ENCODE assay signal across 8 mouse cellular contexts in the genomic region with DNA sequence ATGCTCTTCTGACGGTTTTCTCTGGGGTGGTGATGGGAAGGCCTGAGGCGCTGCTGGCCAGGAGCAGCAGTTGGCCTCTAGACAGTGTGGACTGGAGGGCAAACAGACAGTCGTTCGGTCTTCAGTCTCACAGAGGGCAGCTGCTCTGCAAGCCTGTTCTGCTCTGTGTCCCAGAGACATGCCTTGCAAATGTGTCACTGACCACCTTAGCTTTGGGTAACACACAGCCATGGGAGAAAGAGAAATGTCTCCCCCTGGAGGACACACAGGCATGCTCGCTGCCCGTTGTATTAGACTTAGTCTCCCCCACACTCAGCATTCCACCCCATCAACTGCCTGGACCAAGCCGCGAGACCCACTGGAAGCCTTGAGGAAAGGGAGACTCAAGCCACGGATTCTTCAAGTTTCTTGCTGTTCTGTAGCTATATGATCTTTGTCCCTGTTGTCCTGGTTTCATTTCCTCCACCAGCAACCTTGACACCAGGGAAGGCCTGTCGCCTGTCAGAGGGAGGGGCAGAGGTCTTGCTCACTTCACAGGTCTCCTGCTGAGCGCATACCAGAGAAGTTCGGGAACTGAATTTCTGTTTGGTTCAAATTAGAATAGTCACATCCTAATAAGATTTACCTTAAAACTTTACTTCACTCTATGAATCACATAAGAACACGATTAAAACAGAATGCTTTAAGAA.
A peak's percentile ranks its signal among the peaks of the same experiment; 100 is the strongest.
DNase-seq lines count a peak whose midpoint lies in the region; ATAC-seq and TF ChIP-seq lines count a peak whose summit lies in the region.

No protein-coding gene starts in this region.

- no peak for TF ChIP-seq EP300 in liver, postnatal 0 days (IDR thresholded peaks at IDR 0.05; ENCODE audit: low read depth)

- H3K27me3 ChIP-seq in E14TG2a.4 (ENCODE audit: insufficient read depth, low read length) = no peaks in the 10 kb centered on the region
- H3K27me3 ChIP-seq in forebrain, embryonic 11.5 days (ENCODE audit: control insufficient read depth, insufficient read depth, low read length) = no peaks in the 10 kb centered on the region; the same call in 1 of the 2 replicates
- H3K27me3 ChIP-seq in liver, postnatal 0 days (ENCODE audit: insufficient read depth, low read length) = peaks cover 4% of the 10 kb centered on the region; the same call in 1 of the 2 replicates
- no peaks in the 10 kb centered on the region for H3K27me3 ChIP-seq in thymus, adult 2 months (ENCODE audit: control insufficient read depth, insufficient read depth, low read length)

- peak; percentile 64 for DNase-seq in c-Kit-positive CD71-negative TER-119-negative erythroid progenitor cells, embryonic 14.5 days (ENCODE audit: low read depth)
- DNase-seq in forebrain, embryonic 11.5 days (ENCODE audit: low spot score) = peak; percentile 82
- DNase-seq in heart, postnatal 10 days = peak; percentile 77 to 84
- DNase-seq in kidney, postnatal 4 days = peak; percentile 81 to 89
- DNase-seq in liver, postnatal 0 days = peak; percentile 59
- DNase-seq in ovary, adult 18-20 months (ENCODE audit: low spot score) = peak; percentile 60
- peak; percentile 81 for DNase-seq in thymus, adult 2 months

- H3K4me2 ChIP-seq in forebrain, embryonic 11.5 days (ENCODE audit: low read depth, low read length, severe bottlenecking) = no peak overlapping the region
- no peak overlapping the region for H3K4me2 ChIP-seq in liver, postnatal 0 days (ENCODE audit: low read depth, low read length)

- intact Hi-C loops in heart, postnatal 10 days (cut with DNase I) = loop anchor here (1.0 to 10.0 kb wide), 5 partner anchors 159 to 728 kb away; a partner anchor contains a TSS

- no peaks in the 10 kb centered on the region for H3K36me3 ChIP-seq in E14TG2a.4 (ENCODE audit: insufficient read depth, low read length)
- H3K36me3 ChIP-seq in forebrain, embryonic 11.5 days (ENCODE audit: control insufficient read depth, insufficient read depth, low read length) = no peaks in the 10 kb centered on the region
- H3K36me3 ChIP-seq in liver, postnatal 0 days (replicated peaks; ENCODE audit: insufficient read depth, low read length) = no peaks in the 10 kb centered on the region
- no peaks in the 10 kb centered on the region for H3K36me3 ChIP-seq in thymus, adult 2 months (ENCODE audit: control insufficient read depth, insufficient read depth, low read length)

- no peak overlapping the region for H3K4me3 ChIP-seq in E14TG2a.4 (replicated peaks; ENCODE audit: low read length)
- H3K4me3 ChIP-seq in forebrain, embryonic 11.5 days (ENCODE audit: low read depth, low read length) = no peak overlapping the region
- no peak overlapping the region for H3K4me3 ChIP-seq in liver, postnatal 0 days (ENCODE audit: low read depth, low read length)
- no peak overlapping the region for H3K4me3 ChIP-seq in thymus, adult 2 months (ENCODE audit: control insufficient read depth, insufficient read depth, low read length)

- peak; percentile 76 for ATAC-seq in forebrain, embryonic 11.5 days (replicated peaks; ENCODE audit: low FRiP score)
- no peak for ATAC-seq in liver, postnatal 0 days

- peak; percentile 77 for TF ChIP-seq CTCF in E14TG2a.4 (conservative IDR thresholded peaks at IDR 0.05; ENCODE audit: low read length)
- peak; percentile 86 for TF ChIP-seq CTCF in liver, postnatal 0 days (IDR thresholded peaks at IDR 0.05; ENCODE audit: low read depth)
- peak; percentile 80; the same call in 1 of the 2 replicates for TF ChIP-seq CTCF in thymus, adult 2 months (IDR thresholded peaks at IDR 0.05; ENCODE audit: borderline replicate concordance, control insufficient read depth, extremely low read depth, insufficient read depth, low read length, poor library complexity)

- 28% methylated on average over 13 of the region's 13 CpGs for WGBS in forebrain, embryonic 11.5 days
- WGBS in liver, postnatal 0 days (ENCODE audit: insufficient replicate concordance) = 19% methylated on average over 13 of the region's 13 CpGs
- WGBS in thymus, adult 2 months = 25% methylated on average over 13 of the region's 13 CpGs

- H3K9me3 ChIP-seq in E14TG2a.4 (ENCODE audit: low read length) = no peaks in the 10 kb centered on the region
- H3K9me3 ChIP-seq in forebrain, embryonic 11.5 days (ENCODE audit: control insufficient read depth, low read length) = no peaks in the 10 kb centered on the region
- no peaks in the 10 kb centered on the region for H3K9me3 ChIP-seq in liver, postnatal 0 days (ENCODE audit: low read length)

- peaks cover 3% of the 10 kb centered on the region; the same call in 1 of the 2 replicates for H3K4me1 ChIP-seq in E14TG2a.4 (replicated peaks; ENCODE audit: low read depth, low read length)
- peaks cover 6% of the 10 kb centered on the region for H3K4me1 ChIP-seq in forebrain, embryonic 11.5 days (replicated peaks; ENCODE audit: control insufficient read depth, insufficient read depth, low read length)
- H3K4me1 ChIP-seq in liver, postnatal 0 days (ENCODE audit: insufficient read depth) = no peaks in the 10 kb centered on the region
- peaks cover 26% of the 10 kb centered on the region for H3K4me1 ChIP-seq in thymus, adult 2 months (replicated peaks; ENCODE audit: control insufficient read depth, insufficient read depth, low read length)

- no peak overlapping the region for H3K9ac ChIP-seq in forebrain, embryonic 11.5 days (ENCODE audit: low read length)
- H3K9ac ChIP-seq in liver, postnatal 0 days (replicated peaks) = no peak overlapping the region

- H3K27ac ChIP-seq in forebrain, embryonic 11.5 days (ENCODE audit: low read depth, low read length) = no peak overlapping the region
- no peak overlapping the region for H3K27ac ChIP-seq in liver, postnatal 0 days (ENCODE audit: low read depth)
- no peak overlapping the region for H3K27ac ChIP-seq in thymus, adult 2 months (ENCODE audit: control insufficient read depth, insufficient read depth, low read length)

- TF ChIP-seq POLR2A in thymus, adult 2 months (IDR thresholded peaks at IDR 0.05; ENCODE audit: control insufficient read depth, extremely low read depth, insufficient read depth, low read length, poor library complexity) = no peak
